Mouse (Mus musculus): ENCODE measurements around the gene Notch2.

DNA sequence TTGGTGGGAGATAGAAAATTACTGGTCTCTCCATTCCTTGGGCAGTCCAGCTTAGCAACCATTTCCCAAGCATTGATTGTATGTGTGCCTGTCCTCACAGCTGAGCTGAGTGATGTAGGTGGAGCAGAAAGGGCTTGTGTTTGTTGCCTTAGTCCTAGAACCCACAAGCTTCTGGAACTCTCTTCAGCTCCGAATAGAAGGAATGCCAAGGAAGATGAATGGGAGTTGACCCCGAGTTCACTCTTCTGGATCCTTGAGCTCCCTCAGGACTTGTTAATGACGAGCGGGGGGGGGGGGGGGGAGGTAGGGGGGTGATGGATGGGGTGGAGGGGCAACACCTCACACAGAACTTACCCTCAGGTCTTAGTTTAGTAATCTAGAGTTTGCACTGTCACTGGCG, 25.9 kb downstream of the Notch2 start:
- TF ChIP-seq CTCF (IDR thresholded peaks at IDR 0.05; ENCODE audit: borderline replicate concordance, control insufficient read depth, extremely low read depth, insufficient read depth, low read length, poor library complexity) (no peak), POLR2A (IDR thresholded peaks at IDR 0.05; ENCODE audit: control insufficient read depth, extremely low read depth, insufficient read depth, low read length, poor library complexity) (no peak)

Measured in thymus, adult 2 months (tissue).